Comparison of ENCODE assay signal across 9 mouse cellular contexts in genomic region chr5:103376354-103377295, GRCm38 (mm10). TPM values are rescaled to one million over a fixed set of nuclear protein-coding genes. Genes with fewer than 3 reads are reported as not detected.
A peak's percentile ranks its signal among the peaks of the same experiment; 100 is the strongest.
DNase-seq lines count a peak whose midpoint lies in the region; ATAC-seq and TF ChIP-seq lines count a peak whose summit lies in the region.
"Had no signal": no experiment of that assay in that cellular context is flagged by ENCODE, and none has a peak within 500 bp of the region (broad histone marks: within the 10 kb centered on the region; RNA-seq: fewer than 3 reads in every experiment).

No protein-coding gene starts in this region.

- H3K27ac ChIP-seq in kidney, embryonic 15.5 days, result peak overlapping the region; percentile 91
- H3K27ac ChIP-seq in MEL (ENCODE audit: control insufficient read depth, low read depth, low read length), result 0 out of 2 replicates have a peak overlapping the region, but pooled peaks have one; percentile 15
- H3K27ac ChIP-seq in hindbrain, embryonic 16.5 days (ENCODE audit: low read depth, low read length), result no peak overlapping the region

- no peaks in the 10 kb centered on the region for H3K9me3 ChIP-seq in kidney, embryonic 15.5 days (replicated peaks)
- H3K9me3 ChIP-seq in MEL (replicated peaks; ENCODE audit: insufficient read depth, low read length), result no peaks in the 10 kb centered on the region
- no peaks in the 10 kb centered on the region for H3K9me3 ChIP-seq in hindbrain, embryonic 16.5 days (ENCODE audit: control insufficient read depth, low read length)

- peaks cover 56% of the 10 kb centered on the region for H3K4me1 ChIP-seq in kidney, embryonic 15.5 days
- peaks cover 0 to 2% of the 10 kb centered on the region in 2 experiments; a peak in 2 of 4 replicates for H3K4me1 ChIP-seq in MEL (ENCODE audit: control insufficient read depth in 1 of 2, insufficient read depth in 2 of 2, low read length in 2 of 2)
- H3K4me1 ChIP-seq in hindbrain, embryonic 16.5 days (ENCODE audit: control insufficient read depth, insufficient read depth, low read depth, low read length), result no peaks in the 10 kb centered on the region; the same call in 1 of the 2 replicates

- H3K4me2 ChIP-seq in kidney, embryonic 15.5 days, result peak overlapping the region; percentile 53
- H3K4me2 ChIP-seq in hindbrain, embryonic 16.5 days (ENCODE audit: low read length), result no peak overlapping the region

- H3K27me3 ChIP-seq in kidney, embryonic 15.5 days, result no peaks in the 10 kb centered on the region
- H3K27me3 ChIP-seq in MEL (ENCODE audit: control insufficient read depth in 1 of 2, insufficient read depth in 2 of 2, low read length in 2 of 2), result no peaks in the 10 kb centered on the region
- no peaks in the 10 kb centered on the region for H3K27me3 ChIP-seq in hindbrain, embryonic 16.5 days (replicated peaks; ENCODE audit: control insufficient read depth, insufficient read depth, low read length)

- H3K4me3 ChIP-seq in kidney, embryonic 15.5 days (replicated peaks), result peak overlapping the region; percentile 7; the same call in 1 of the 2 replicates
- peak overlapping the region; percentile 26 to 47 for H3K4me3 ChIP-seq in MEL (ENCODE audit: control insufficient read depth in 1 of 2, insufficient read depth in 1 of 2, low read depth in 2 of 2, low read length in 2 of 2)
- H3K4me3 ChIP-seq in hindbrain, embryonic 16.5 days (ENCODE audit: low read length), result no peak overlapping the region

- no peak; the same call in 1 of the 2 replicates for ATAC-seq in kidney, embryonic 15.5 days (replicated peaks; ENCODE audit: low FRiP score)
- no peak for ATAC-seq in hindbrain, embryonic 16.5 days

- no peak for TF ChIP-seq EP300 in MEL (IDR thresholded peaks at IDR 0.05; ENCODE audit: low read depth in 1 of 2, low read length in 2 of 2)

- no peaks in the 10 kb centered on the region for H3K36me3 ChIP-seq in kidney, embryonic 15.5 days
- peaks cover 0 to 3% of the 10 kb centered on the region in 2 experiments; a peak in 1 of 4 replicates for H3K36me3 ChIP-seq in MEL (ENCODE audit: control insufficient read depth in 1 of 2, insufficient read depth in 2 of 2, low read length in 2 of 2)
- H3K36me3 ChIP-seq in hindbrain, embryonic 16.5 days (ENCODE audit: control insufficient read depth, insufficient read depth, low read length), result no peaks in the 10 kb centered on the region

- no peak for TF ChIP-seq POLR2A in MEL (IDR thresholded peaks at IDR 0.05; ENCODE audit: control insufficient read depth in 1 of 2, insufficient read depth in 1 of 2, low read depth in 1 of 2, low read length in 2 of 2, poor library complexity in 1 of 2)

- no peak for TF ChIP-seq RAD21 in MEL (IDR thresholded peaks at IDR 0.05; ENCODE audit: low read depth, low read length)

- WGBS in kidney, embryonic 15.5 days, result 24% methylated on average over 17 of the region's 17 CpGs
- 68% methylated on average over 17 of the region's 17 CpGs for WGBS in hindbrain, embryonic 16.5 days

- H3K79me2 ChIP-seq in MEL (ENCODE audit: control insufficient read depth, insufficient read depth, low read length, poor library complexity), result no peaks in the 10 kb centered on the region

- H3K9ac ChIP-seq in kidney, embryonic 15.5 days, result no peak overlapping the region
- 0 out of 2 replicates have a peak overlapping the region, but pooled peaks have one; percentile 8 for H3K9ac ChIP-seq in MEL (ENCODE audit: control insufficient read depth, low read depth, low read length, poor library complexity, severe bottlenecking)
- no peak overlapping the region; the same call in 1 of the 2 replicates for H3K9ac ChIP-seq in hindbrain, embryonic 16.5 days (ENCODE audit: low read depth, low read length)

- no peak for TF ChIP-seq CTCF in MEL (IDR thresholded peaks at IDR 0.05 in 2 of 3, conservative IDR thresholded peaks at IDR 0.05 in 1 of 3; ENCODE audit: control insufficient read depth in 1 of 3, insufficient read depth in 1 of 3, low read depth in 2 of 3, low read length in 3 of 3, poor library complexity in 1 of 3, severe bottlenecking in 1 of 3)

- no peak for DNase-seq in kidney, adult 9 months
- peak; percentile 62 for DNase-seq in MEL (ENCODE audit: low read depth, low spot score)
- DNase-seq in heart, adult 18-20 months, result peak; percentile 47 to 52
- DNase-seq in ovary, adult 18-20 months (ENCODE audit: low spot score), result peak; percentile 74
- no peak for DNase-seq in urinary bladder, postnatal 10 days (ENCODE audit: low spot score)
- no peak for DNase-seq in frontal cortex, postnatal 10 days (ENCODE audit: low spot score in 2 of 2)
- DNase-seq: thymus, postnatal 4 days had no signal

TF ChIP-seq in MEL, 35 proteins besides CTCF, POLR2A, EP300 and RAD21:
- TF ChIP-seq ZMIZ1 (IDR thresholded peaks at IDR 0.05; ENCODE audit: low read depth, low read length), result no peak
- no peak for TF ChIP-seq MXI1 (IDR thresholded peaks at IDR 0.05; ENCODE audit: low read depth, low read length)
- no peak for TF ChIP-seq MAX (IDR thresholded peaks at IDR 0.05; ENCODE audit: low read length)
- TF ChIP-seq NRF1 (IDR thresholded peaks at IDR 0.05; ENCODE audit: insufficient read depth, low read depth, low read length, poor library complexity, severe bottlenecking), result no peak
- no peak for TF ChIP-seq JUND (IDR thresholded peaks at IDR 0.05; ENCODE audit: low read depth, low read length)
- no peak for TF ChIP-seq GABPA (IDR thresholded peaks at IDR 0.05; ENCODE audit: low read depth, low read length)
- no peak for TF ChIP-seq ZNF384 (IDR thresholded peaks at IDR 0.05; ENCODE audit: low read depth, low read length)
- TF ChIP-seq POLR2AphosphoS2 (IDR thresholded peaks at IDR 0.05; ENCODE audit: low read length), result no peak
- TF ChIP-seq KAT2A (conservative IDR thresholded peaks at IDR 0.05; ENCODE audit: low read depth, low read length), result no peak
- TF ChIP-seq UBTF (IDR thresholded peaks at IDR 0.05; ENCODE audit: borderline replicate concordance, insufficient read depth, low read depth, low read length), result no peak
- no peak for TF ChIP-seq MAZ (IDR thresholded peaks at IDR 0.05; ENCODE audit: low read depth, low read length)
- no peak for TF ChIP-seq MEF2A (IDR thresholded peaks at IDR 0.05; ENCODE audit: extremely low read depth, insufficient replicate concordance, low read depth, low read length, poor library complexity, severe bottlenecking)
- TF ChIP-seq TBP (IDR thresholded peaks at IDR 0.05; ENCODE audit: low read depth, low read length), result no peak
- TF ChIP-seq TCF12 (IDR thresholded peaks at IDR 0.05; ENCODE audit: low read depth, low read length), result no peak
- TF ChIP-seq RCOR1 (IDR thresholded peaks at IDR 0.05; ENCODE audit: low read depth, low read length), result no peak
- no peak for TF ChIP-seq TAL1 (IDR thresholded peaks at IDR 0.05; ENCODE audit: low read length)
- TF ChIP-seq GATA1 (IDR thresholded peaks at IDR 0.05; ENCODE audit: low read depth, low read length), result no peak
- no peak for TF ChIP-seq HCFC1 (IDR thresholded peaks at IDR 0.05; ENCODE audit: low read depth, low read length)

RNA-seq across cellular contexts. Expression of gene Ptpn13, which starts 48.4 kb away (rescaled TPM):
- 29.8 and 30.9 TPM in 2 replicates for polyA plus RNA-seq in kidney, embryonic 15.5 days (2015; fragmentation: Nextera tagmentation; extraction: Ambion mirVana)
- 15.1 and 18.4 TPM in 2 replicates for total RNA-seq in MEL (2012; rRNA removed)
- 10 to 100 TPM; 15.5 to 43.6 TPM for polyA plus RNA-seq in MEL (2012; ENCODE audit: insufficient read depth in 1 of 2, insufficient read length in 2 of 2, low read depth in 1 of 2, low replicate concordance in 2 of 2, missing spikeins in 1 of 2)
- total RNA-seq in heart, adult 18-20 months (2021), result 1 to 10 TPM; 4.8 to 6.2 TPM
- 3.3 and 4.2 TPM in 2 replicates for polyA plus RNA-seq in hindbrain, embryonic 16.5 days (2015; fragmentation: Nextera tagmentation; extraction: Ambion mirVana)

Comparison
In these comparisons a context has a peak if more than half of its experiments do, and no peak if none do; other contexts are left out.
1. DNase-seq: peak in MEL (single experiment), heart, adult 18-20 months (2 of 2) and ovary, adult 18-20 months (single experiment); none in kidney, adult 9 months (single experiment), urinary bladder, postnatal 10 days (single experiment) and frontal cortex, postnatal 10 days (0 of 2).